Mouse (Mus musculus) lung, embryonic 15.5 days (tissue): ENCODE results near the gene Ccdc130. TPM values are rescaled to one million over a fixed set of nuclear protein-coding genes. Genes with fewer than 3 reads are reported as not detected.
A peak's percentile ranks its signal among the peaks of the same experiment; 100 is the strongest.

Source experiments
- ATAC-seq: fragments of 200-750 bp; cut with Nextera tagmentation; 2 replicates; pipeline ENCODE4 v1.8.0; 2017; ENCODE audit warnings: moderate number of reproducible peaks, borderline replicate concordance; ENCODE audit not compliant: low FRiP score, low TSS enrichment; ENCODE audit errors: extremely low read depth
- H3K27ac ChIP-seq: fragments of 300-500 bp; sonication (generic); 2 replicates; pipeline ENCODE4 v1.5.1; 2015; ENCODE audit warnings: moderate library complexity, mild to moderate bottlenecking, inconsistent platforms
- H3K27me3 ChIP-seq: fragments of 300-500 bp; sonication (generic); 2 replicates; pipeline ENCODE4 v1.6.1; 2015; ENCODE audit warnings: inconsistent platforms
- H3K36me3 ChIP-seq: fragments of 300-500 bp; sonication (generic); 2 replicates; pipeline ENCODE4 v1.6.1; 2015; ENCODE audit warnings: inconsistent platforms
- H3K4me1 ChIP-seq: fragments of 300-500 bp; sonication (generic); 2 replicates; pipeline ENCODE4 v1.6.1; 2015; ENCODE audit warnings: inconsistent platforms
- H3K4me2 ChIP-seq: fragments of 300-500 bp; sonication (generic); 2 replicates; pipeline ENCODE4 v1.6.1; 2015; ENCODE audit warnings: inconsistent platforms, mild to moderate bottlenecking, moderate library complexity
- H3K4me3 ChIP-seq: fragments of 300-500 bp; sonication (generic); 2 replicates; pipeline ENCODE4 v1.5.1; 2015; ENCODE audit warnings: mild to moderate bottlenecking, inconsistent platforms
- H3K9ac ChIP-seq: fragments of 300-500 bp; sonication (generic); 2 replicates; pipeline ENCODE4 v1.6.1; 2015; ENCODE audit warnings: inconsistent platforms
- H3K9me3 ChIP-seq: fragments of 300-500 bp; sonication (generic); 2 replicates; pipeline ENCODE4 v1.6.1; 2016; ENCODE audit warnings: inconsistent platforms
- WGBS: fragments of 180-500 bp; shearing (Covaris S2); methylation state at CpG from one replicate; pipeline ENCODE4 v1.1.7; 2015; 5-methylcytosine and 5-hydroxymethylcytosine counted together
- microRNA counts: library from miRNA; unstranded; fragments of <30 nt; microRNA quantifications from one replicate; lab custom pipeline; 2016
- microRNA-seq: library from miRNA; unstranded; fragments of <30 nt; microRNA quantifications from one replicate; pipeline ENCODE4, GENCODE M21; 2016
- polyA plus RNA-seq: library from polyadenylated mRNA; unstranded; fragments of >200 nt; fragmentation: Nextera tagmentation; extraction: Ambion mirVana; gene quantifications from 2 replicates; pipeline ENCODE4 v1.2.1, GENCODE M21; 2015

Gene Ccdc130
- polyA plus RNA-seq, 1 experiment from 2014 or later: 20.5 TPM

GRCm38 (mm10) chr8:84211202-84211601 lies 59.0 kb downstream of the Ccdc130 start:
- 84% methylated on average over 3 of the region's 3 CpGs for WGBS
- no peak for ATAC-seq
- Histone ChIP-seq H3K9me3 (no peaks in the 10 kb centered on the region), H3K9ac (no peak overlapping the region), H3K27me3 (no peaks in the 10 kb centered on the region), H3K36me3 (peaks cover 71% of the 10 kb centered on the region), H3K27ac (no peak overlapping the region), H3K4me1 (peaks cover 15% of the 10 kb centered on the region), H3K4me3 (no peak overlapping the region), H3K4me2 (no peak overlapping the region)

DNA sequence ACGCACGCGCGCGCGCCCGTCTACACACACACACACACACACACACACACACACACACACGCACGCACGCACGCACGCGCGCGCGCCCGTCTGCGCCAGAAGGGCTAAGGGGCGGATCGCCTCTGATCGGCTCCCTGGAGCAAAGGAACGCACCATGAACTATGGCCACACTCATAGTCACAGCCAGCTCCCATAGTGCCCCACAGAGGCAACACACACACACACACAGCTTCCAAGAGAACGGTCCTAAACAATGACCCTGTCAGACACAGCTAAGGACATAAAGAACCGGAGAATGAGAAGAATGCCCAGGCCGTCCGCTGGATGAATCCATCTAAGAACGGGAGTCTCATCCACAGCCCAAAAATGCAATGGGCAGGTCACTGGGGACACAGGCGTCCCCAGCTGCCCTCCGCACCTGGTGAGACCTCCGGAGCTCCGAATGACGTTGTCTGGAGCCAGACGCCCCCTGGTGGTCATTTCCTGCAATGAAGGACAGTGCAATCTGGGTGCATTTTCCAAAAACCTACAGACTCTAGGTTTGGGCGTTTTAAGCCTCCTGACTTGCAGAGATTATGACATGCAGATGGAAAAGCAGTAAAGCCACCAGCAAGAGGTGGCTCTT lies 59.9 kb downstream of the Ccdc130 start:
- Histone ChIP-seq H3K9me3 (no peaks in the 10 kb centered on the region), H3K27me3 (no peaks in the 10 kb centered on the region), H3K27ac (no peak overlapping the region), H3K4me2 (no peak overlapping the region), H3K4me1 (peaks cover 15% of the 10 kb centered on the region), H3K36me3 (peaks cover 70% of the 10 kb centered on the region), H3K9ac (no peak overlapping the region), H3K4me3 (no peak overlapping the region)
- no peak for ATAC-seq
- WGBS: 55% methylated on average over 34 of the region's 34 CpGs

- Histone ChIP-seq H3K4me1 (peaks cover 20% of the 10 kb centered on the region), H3K9ac (no peak overlapping the region), H3K27ac (peak overlapping the region; percentile 70), H3K27me3 (no peaks in the 10 kb centered on the region), H3K4me2 (no peak overlapping the region; the same call in 1 of the 2 replicates), H3K4me3 (no peak overlapping the region), H3K36me3 (peaks cover 62% of the 10 kb centered on the region), H3K9me3 (no peaks in the 10 kb centered on the region)
- ATAC-seq: no peak
- WGBS: 61% methylated on average over 17 of the region's 17 CpGs
Observed at GRCm38 (mm10) chr8:84208381-84209380, 61.5 kb downstream of the Ccdc130 start.

- 45% methylated on average over 7 of the region's 7 CpGs for WGBS
- no peaks in the 10 kb centered on the region for H3K9me3 ChIP-seq
- peak overlapping the region; percentile 29; the same call in 1 of the 2 replicates for H3K4me2 ChIP-seq
- no peak overlapping the region for H3K9ac ChIP-seq
- ATAC-seq: 0 out of 2 replicates have a peak, but pooled peaks have one; percentile 6
- peaks cover 54% of the 10 kb centered on the region for H3K36me3 ChIP-seq
- H3K27ac ChIP-seq: peak overlapping the region; percentile 70
- H3K4me1 ChIP-seq: peaks cover 29% of the 10 kb centered on the region
- no peak overlapping the region for H3K4me3 ChIP-seq
- no peaks in the 10 kb centered on the region for H3K27me3 ChIP-seq
Observed at GRCm38 (mm10) chr8:84207811-84208210, 62.4 kb downstream of the Ccdc130 start.

MicroRNAs encoded within 50 kb of the gene (microRNA counts, 519-probe panel; counts per million panel counts)
- microRNA mmu-miR-23a (lab: Ali Mortazavi, UCI) (3,343 counts per million, percentile 88 among the panel's probes with 10 or more counts), microRNA mmu-miR-27a (lab: Ali Mortazavi, UCI) (3,612 counts per million, percentile 93 among the panel's probes with 10 or more counts)

Small RNAs within 50 kb of the gene (microRNA-seq; reads per million reads assigned to microRNA genes)
- gene Mir23a (16,414 reads per million, percentile 97 among the genes with 10 or more reads in this experiment), gene Mir24-2 (not detected), gene Mir27a (286 reads per million, percentile 64 among the genes with 10 or more reads in this experiment), gene Mir3074-2 (not detected)

Other genes with a start within 250 kb of the Ccdc130 start
- gene Palm3, start 248.9 kb downstream of the Ccdc130 start, polyA plus RNA-seq: 6.0 and 6.7 TPM in 2 replicates
- gene Il27ra, start 227.8 kb downstream of the Ccdc130 start, polyA plus RNA-seq: 1.4 and 2.2 TPM in 2 replicates
- not detected in 2 replicates for gene Rln3, start 225.4 kb downstream of the Ccdc130 start, polyA plus RNA-seq
- gene Gm10643, start 205.2 kb downstream of the Ccdc130 start, polyA plus RNA-seq: 1.3 TPM in 2 replicates
- 9.0 and 10.6 TPM in 2 replicates for gene Rfx1, start 203.5 kb downstream of the Ccdc130 start, polyA plus RNA-seq
- gene Dcaf15, start 165.6 kb downstream of the Ccdc130 start, polyA plus RNA-seq: 9.3 and 9.5 TPM in 2 replicates
- 0.16 and 0.36 TPM in 2 replicates for gene Podnl1, start 144.4 kb downstream of the Ccdc130 start, polyA plus RNA-seq
- gene Cc2d1a, start 122.4 kb downstream of the Ccdc130 start, polyA plus RNA-seq: 23.1 and 23.4 TPM in 2 replicates
- gene 4930432K21Rik, start 122.4 kb downstream of the Ccdc130 start, polyA plus RNA-seq: 1.7 TPM in 2 replicates
- 2.7 and 3.2 TPM in 2 replicates for gene Nanos3, start 85.2 kb downstream of the Ccdc130 start, polyA plus RNA-seq
- gene Zswim4, start 33.3 kb downstream of the Ccdc130 start, polyA plus RNA-seq: 13.6 and 14.2 TPM in 2 replicates
- gene D8Ertd738e, start 20.7 kb downstream of the Ccdc130 start, polyA plus RNA-seq: 320 and 350 TPM in 2 replicates
- gene Mri1, start 13.1 kb downstream of the Ccdc130 start, polyA plus RNA-seq: 67.2 and 72.4 TPM in 2 replicates
- gene Cacna1a, start 118.1 kb upstream of the Ccdc130 start, polyA plus RNA-seq: 2.1 and 2.4 TPM in 2 replicates